Mouse (Mus musculus) ES-Bruce4 (cell line): Measurements from ENCODE around the gene Vpreb3.

Experiments
- CTCF ChIP-seq: IDR thresholded peaks from one replicate; pipeline ENCODE4 v1.8.1; 2011; ENCODE audit warnings: low read depth, low read length
- EP300 ChIP-seq: IDR thresholded peaks from 2 replicates; pipeline ENCODE4 v1.6.1; 2011; ENCODE audit warnings: low read depth, low read length; ENCODE audit not compliant: insufficient read depth
- POLR2A ChIP-seq: IDR thresholded peaks from one replicate; pipeline ENCODE4 v1.8.1; 2011; ENCODE audit warnings: low read length; ENCODE audit not compliant: insufficient read depth

GRCm38 (mm10) chr10:75939481-75940234, 3.2 kb upstream of the Vpreb3 start:
- TF ChIP-seq CTCF (no peak), POLR2A (no peak), EP300 (peak; percentile 93)
